Mouse (Mus musculus): ENCODE measurements around the gene Cfdp1. TPM values are rescaled to one million over a fixed set of nuclear protein-coding genes. Genes with fewer than 3 reads are reported as not detected.

Cfdp1 gene
- polyA plus RNA-seq, 1 experiment: 2.4 TPM

DNA sequence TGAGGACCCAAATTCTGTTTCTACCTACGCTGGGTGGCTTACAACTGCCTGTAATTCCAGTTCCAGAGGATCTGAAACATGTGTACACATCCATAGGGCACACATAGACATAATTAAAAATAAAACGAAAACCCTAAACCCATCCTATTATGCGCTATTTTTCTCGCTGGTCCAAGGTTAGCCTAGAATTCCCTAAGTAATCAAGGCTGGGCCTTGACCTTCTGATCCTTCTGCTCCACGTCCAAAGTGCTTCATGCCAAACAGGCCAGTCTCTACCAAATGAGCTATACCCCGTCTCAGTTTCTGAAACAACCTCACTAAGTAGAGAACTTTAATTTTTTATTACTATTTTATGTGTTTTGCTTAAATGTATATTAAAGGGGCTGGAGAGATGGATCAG lies 78.3 kb downstream of the Cfdp1 start:
- no peak overlapping the region for H3K4me3 ChIP-seq (ENCODE audit: extremely low read depth, insufficient read depth, insufficient read length)
- no peak overlapping the region for H3K27ac ChIP-seq (ENCODE audit: insufficient read depth, low read length)
- no peak for DNase-seq (ENCODE audit: low read depth in 1 of 2, low spot score in 2 of 2)
- H3K27me3 ChIP-seq (ENCODE audit: control insufficient read depth, insufficient read depth, low read length): no peaks in the 10 kb centered on the region
- H3K36me3 ChIP-seq (ENCODE audit: control insufficient read depth, insufficient read depth, low read length): peaks cover 3% of the 10 kb centered on the region; the same call in 1 of the 2 replicates
- WGBS: 91% methylated on average over 6 of the region's 6 CpGs
- TF ChIP-seq CTCF (IDR thresholded peaks at IDR 0.05; ENCODE audit: extremely low read depth, insufficient read depth, insufficient read length, insufficient replicate concordance) (no peak), POLR2A (IDR thresholded peaks at IDR 0.05; ENCODE audit: low read depth, low read length) (no peak)
- H3K4me1 ChIP-seq (ENCODE audit: control insufficient read depth, insufficient read depth, insufficient read length): no peaks in the 10 kb centered on the region

DNA sequence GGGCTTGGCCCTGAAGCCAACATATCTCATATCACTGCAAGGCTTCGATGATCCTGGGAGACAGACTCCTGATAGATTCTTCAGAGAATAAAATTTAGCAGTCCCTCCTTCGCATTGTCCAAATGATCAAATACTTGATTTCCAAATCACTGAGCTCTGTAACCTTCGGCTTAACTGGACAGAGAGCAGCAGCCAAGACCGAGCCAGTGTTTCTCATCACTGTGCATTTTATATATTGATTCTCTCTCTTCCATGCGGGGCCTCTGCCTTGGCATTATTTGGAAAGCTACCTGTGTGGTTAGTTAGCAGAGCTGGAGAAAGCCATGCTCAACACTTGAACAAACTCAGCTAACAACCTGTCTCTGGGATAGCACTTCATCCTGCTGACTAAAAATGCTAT lies 80.6 kb downstream of the Cfdp1 start:
- H3K27me3 ChIP-seq (ENCODE audit: control insufficient read depth, insufficient read depth, low read length): no peaks in the 10 kb centered on the region
- no peak for DNase-seq (ENCODE audit: low read depth in 1 of 2, low spot score in 2 of 2)
- no peak overlapping the region for H3K4me3 ChIP-seq (ENCODE audit: extremely low read depth, insufficient read depth, insufficient read length)
- WGBS: 94% methylated on average over 5 of the region's 5 CpGs
- H3K36me3 ChIP-seq (ENCODE audit: control insufficient read depth, insufficient read depth, low read length): peaks cover 5% of the 10 kb centered on the region
- no peak for TF ChIP-seq CTCF (IDR thresholded peaks at IDR 0.05; ENCODE audit: extremely low read depth, insufficient read depth, insufficient read length, insufficient replicate concordance)
- no peaks in the 10 kb centered on the region for H3K4me1 ChIP-seq (ENCODE audit: control insufficient read depth, insufficient read depth, insufficient read length)
- no peak overlapping the region for H3K27ac ChIP-seq (ENCODE audit: insufficient read depth, low read length)

DNA sequence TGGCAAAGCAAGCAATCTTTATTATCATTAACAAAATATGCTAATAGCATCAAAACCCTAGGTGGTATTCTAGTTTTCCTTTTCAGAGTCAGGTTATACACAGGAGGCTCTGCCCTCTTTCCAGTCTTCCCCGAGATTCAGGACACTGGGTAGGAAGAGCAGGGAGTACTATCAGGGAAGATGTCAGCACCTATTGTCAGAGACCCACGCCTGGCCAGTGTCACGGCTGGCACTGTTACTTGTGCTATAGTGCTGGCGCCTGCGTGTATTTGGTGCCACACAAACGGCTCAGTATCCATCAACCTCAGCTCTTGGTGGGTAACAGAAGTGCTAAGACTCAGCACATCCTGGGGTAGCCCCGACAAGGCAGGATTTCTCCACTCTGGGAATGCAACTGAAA lies 81.0 kb downstream of the Cfdp1 start:
- no peaks in the 10 kb centered on the region for H3K4me1 ChIP-seq (ENCODE audit: control insufficient read depth, insufficient read depth, insufficient read length)
- WGBS: 94% methylated on average over 7 of the region's 7 CpGs
- H3K27me3 ChIP-seq (ENCODE audit: control insufficient read depth, insufficient read depth, low read length): no peaks in the 10 kb centered on the region
- no peak overlapping the region for H3K4me3 ChIP-seq (ENCODE audit: extremely low read depth, insufficient read depth, insufficient read length)
- H3K36me3 ChIP-seq (ENCODE audit: control insufficient read depth, insufficient read depth, low read length): peaks cover 6% of the 10 kb centered on the region
- DNase-seq (ENCODE audit: low read depth in 1 of 2, low spot score in 2 of 2): no peak
- no peak overlapping the region for H3K27ac ChIP-seq (ENCODE audit: insufficient read depth, low read length)
- TF ChIP-seq POLR2A (IDR thresholded peaks at IDR 0.05; ENCODE audit: low read depth, low read length): no peak
- TF ChIP-seq CTCF (IDR thresholded peaks at IDR 0.05; ENCODE audit: extremely low read depth, insufficient read depth, insufficient read length, insufficient replicate concordance): no peak

DNA sequence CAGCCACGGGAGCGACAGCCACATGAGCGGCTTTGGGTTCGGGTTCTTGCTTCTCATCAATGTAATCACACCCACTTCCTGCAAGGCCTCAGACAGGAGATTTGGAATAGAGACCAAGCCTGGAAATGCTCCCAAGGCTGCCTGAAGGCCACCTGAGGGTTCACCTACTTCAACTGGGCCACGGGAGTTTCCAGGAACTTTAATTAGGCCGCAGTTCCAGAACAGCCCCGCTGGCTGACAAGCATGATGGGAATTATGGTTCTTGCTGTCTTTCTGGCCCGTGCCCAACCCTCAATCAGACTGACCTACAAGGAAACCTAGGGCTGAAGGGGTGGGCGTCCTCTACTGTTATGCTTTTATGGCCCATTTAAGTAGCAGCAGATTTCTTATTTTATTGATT lies 82.0 kb downstream of the Cfdp1 start:
- H3K4me3 ChIP-seq (ENCODE audit: extremely low read depth, insufficient read depth, insufficient read length): no peak overlapping the region
- H3K4me1 ChIP-seq (ENCODE audit: control insufficient read depth, insufficient read depth, insufficient read length): no peaks in the 10 kb centered on the region
- H3K27me3 ChIP-seq (ENCODE audit: control insufficient read depth, insufficient read depth, low read length): no peaks in the 10 kb centered on the region
- no peak for DNase-seq (ENCODE audit: low read depth in 1 of 2, low spot score in 2 of 2)
- 92% methylated on average over 9 of the region's 9 CpGs for WGBS
- TF ChIP-seq POLR2A (IDR thresholded peaks at IDR 0.05; ENCODE audit: low read depth, low read length) (no peak), CTCF (IDR thresholded peaks at IDR 0.05; ENCODE audit: extremely low read depth, insufficient read depth, insufficient read length, insufficient replicate concordance) (no peak)
- no peak overlapping the region for H3K27ac ChIP-seq (ENCODE audit: insufficient read depth, low read length)
- peaks cover 6% of the 10 kb centered on the region for H3K36me3 ChIP-seq (ENCODE audit: control insufficient read depth, insufficient read depth, low read length)

DNA sequence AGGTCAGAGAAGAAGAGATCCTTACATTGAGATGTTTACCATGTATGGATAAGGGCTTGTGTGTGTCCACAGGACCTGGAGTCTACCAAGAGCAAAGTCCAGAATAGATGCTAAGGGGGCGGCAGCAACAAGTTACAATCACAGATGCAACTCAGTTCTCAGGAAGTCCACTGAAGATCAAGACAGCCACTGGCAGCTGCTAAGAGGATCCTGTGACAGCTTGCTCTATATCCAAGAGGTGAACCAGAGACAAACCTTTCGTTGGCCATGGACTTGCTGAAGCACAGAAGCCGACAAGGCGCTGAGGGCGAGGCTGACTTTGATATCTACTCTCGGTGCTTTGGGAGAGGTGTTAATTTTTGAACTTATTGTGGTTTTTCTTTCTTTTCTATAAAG lies 82.5 kb downstream of the Cfdp1 start:
- no peak for DNase-seq (ENCODE audit: low read depth in 1 of 2, low spot score in 2 of 2)
- Histone ChIP-seq H3K4me3 (ENCODE audit: extremely low read depth, insufficient read depth, insufficient read length) (no peak overlapping the region), H3K27ac (ENCODE audit: insufficient read depth, low read length) (no peak overlapping the region), H3K27me3 (ENCODE audit: control insufficient read depth, insufficient read depth, low read length) (no peaks in the 10 kb centered on the region), H3K36me3 (ENCODE audit: control insufficient read depth, insufficient read depth, low read length) (peaks cover 6% of the 10 kb centered on the region), H3K4me1 (ENCODE audit: control insufficient read depth, insufficient read depth, insufficient read length) (no peaks in the 10 kb centered on the region)
- no peak for TF ChIP-seq CTCF (IDR thresholded peaks at IDR 0.05; ENCODE audit: extremely low read depth, insufficient read depth, insufficient read length, insufficient replicate concordance)
- TF ChIP-seq POLR2A (IDR thresholded peaks at IDR 0.05; ENCODE audit: low read depth, low read length): no peak
- 91% methylated on average over 6 of the region's 6 CpGs for WGBS

DNA sequence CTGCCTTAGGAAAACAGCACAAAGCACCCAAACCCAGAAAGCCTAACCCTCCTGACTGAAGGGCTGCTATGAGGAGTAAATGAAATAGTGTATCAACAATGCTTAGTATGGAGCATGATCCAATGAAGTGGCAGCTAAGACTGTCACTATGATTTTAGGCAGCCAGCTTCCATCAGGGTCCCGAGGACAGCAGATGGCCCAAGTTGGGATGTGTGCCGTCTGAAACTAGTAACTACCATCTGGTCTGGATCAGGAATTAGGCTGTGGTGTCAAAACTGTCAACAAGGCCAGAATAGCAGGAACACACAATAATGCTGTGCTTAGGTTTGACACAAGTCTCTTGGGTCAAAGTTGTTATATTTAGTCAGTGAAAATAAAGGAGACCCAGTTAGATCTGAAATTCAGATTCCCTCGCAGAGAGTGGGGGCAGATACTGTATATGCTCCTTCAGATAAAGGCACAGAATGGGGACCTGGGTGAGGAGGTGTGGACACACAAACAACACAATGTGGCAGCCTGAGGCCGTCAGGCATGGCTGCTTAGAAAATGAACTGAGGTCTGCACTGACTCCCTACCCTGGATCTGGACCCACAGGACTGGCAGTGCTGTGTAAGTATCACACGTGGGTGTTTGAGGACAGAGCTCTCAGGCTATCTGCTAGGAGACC lies 83.0 kb downstream of the Cfdp1 start:
- 88% methylated on average over 5 of the region's 5 CpGs for WGBS
- no peak overlapping the region for H3K4me3 ChIP-seq (ENCODE audit: extremely low read depth, insufficient read depth, insufficient read length)
- no peak overlapping the region for H3K27ac ChIP-seq (ENCODE audit: insufficient read depth, low read length)
- DNase-seq (ENCODE audit: low read depth in 1 of 2, low spot score in 2 of 2): no peak
- peaks cover 6% of the 10 kb centered on the region for H3K36me3 ChIP-seq (ENCODE audit: control insufficient read depth, insufficient read depth, low read length)
- H3K4me1 ChIP-seq (ENCODE audit: control insufficient read depth, insufficient read depth, insufficient read length): no peaks in the 10 kb centered on the region
- no peak for TF ChIP-seq CTCF (IDR thresholded peaks at IDR 0.05; ENCODE audit: extremely low read depth, insufficient read depth, insufficient read length, insufficient replicate concordance)
- no peak for TF ChIP-seq POLR2A (IDR thresholded peaks at IDR 0.05; ENCODE audit: low read depth, low read length)
- no peaks in the 10 kb centered on the region for H3K27me3 ChIP-seq (ENCODE audit: control insufficient read depth, insufficient read depth, low read length)

DNA sequence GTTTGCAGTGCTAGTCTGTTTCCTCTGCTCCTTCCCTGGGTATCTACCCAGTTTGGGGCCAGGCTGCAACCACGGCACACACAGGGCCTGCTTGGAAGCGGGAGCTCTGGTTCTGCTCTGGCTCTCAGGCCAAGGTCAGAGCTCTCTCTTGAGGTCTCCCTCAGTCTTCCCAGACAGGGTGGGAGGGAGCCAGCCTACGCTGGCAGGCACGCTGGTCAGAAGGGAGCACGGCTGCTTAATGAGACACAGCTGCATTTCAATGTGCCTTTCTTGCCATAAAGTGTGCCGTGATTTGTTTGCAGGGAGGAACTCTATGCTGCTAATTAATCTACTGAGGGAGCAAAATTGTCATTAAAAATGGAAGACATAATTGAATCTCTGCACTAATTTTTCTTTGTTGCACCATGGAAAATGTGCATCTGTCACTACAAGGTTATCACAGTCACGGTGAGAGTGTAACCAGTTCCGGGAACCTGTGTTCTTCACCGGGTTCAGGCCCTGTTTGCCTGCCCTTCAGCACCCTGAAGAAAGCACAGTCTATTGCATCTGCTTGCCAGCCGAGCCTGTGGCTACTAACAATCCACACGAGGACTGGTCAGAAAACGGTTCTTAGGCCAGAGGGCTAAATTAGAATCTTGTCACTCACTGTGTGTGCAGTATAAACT lies 84.2 kb downstream of the Cfdp1 start:
- no peak for DNase-seq (ENCODE audit: low read depth in 1 of 2, low spot score in 2 of 2)
- Histone ChIP-seq H3K36me3 (ENCODE audit: control insufficient read depth, insufficient read depth, low read length) (peaks cover 6% of the 10 kb centered on the region), H3K4me1 (ENCODE audit: control insufficient read depth, insufficient read depth, insufficient read length) (no peaks in the 10 kb centered on the region), H3K4me3 (ENCODE audit: extremely low read depth, insufficient read depth, insufficient read length) (no peak overlapping the region), H3K27ac (ENCODE audit: insufficient read depth, low read length) (no peak overlapping the region), H3K27me3 (ENCODE audit: control insufficient read depth, insufficient read depth, low read length) (no peaks in the 10 kb centered on the region)
- no peak for TF ChIP-seq CTCF (IDR thresholded peaks at IDR 0.05; ENCODE audit: extremely low read depth, insufficient read depth, insufficient read length, insufficient replicate concordance)
- no peak for TF ChIP-seq POLR2A (IDR thresholded peaks at IDR 0.05; ENCODE audit: low read depth, low read length)
- 89% methylated on average over 12 of the region's 12 CpGs for WGBS
